Mouse (Mus musculus): ENCODE measurements around the gene Mxd3. TPM values are rescaled to one million over a fixed set of nuclear protein-coding genes. Genes with fewer than 3 reads are reported as not detected.

The Mxd3 gene
- 3.9 and 4.7 TPM in 2 replicates for total RNA-seq (2012; rRNA removed)
- 1 to 10 TPM in 1 of 2 experiments, not detected in 1; 9.3 TPM for polyA plus RNA-seq (2012; ENCODE audit: insufficient read depth in 1 of 2, insufficient read length in 2 of 2, low read depth in 1 of 2, low replicate concordance in 2 of 2, missing spikeins in 1 of 2)

GRCm38 (mm10) chr13:55329683-55330566, at the start of gene Mxd3:
Gene Mxd3, minus strand, starts transcription at chr13:55329823.
- H3K27ac ChIP-seq (ENCODE audit: control insufficient read depth, low read depth, low read length), result peak within 1 kb of the TSS; percentile 89
- peak within 1 kb of the TSS; percentile 95 for H3K9ac ChIP-seq (ENCODE audit: control insufficient read depth, low read depth, low read length, poor library complexity, severe bottlenecking)
- DNase-seq (ENCODE audit: low read depth, low spot score), result peak; percentile 95
- H3K79me2 ChIP-seq (ENCODE audit: control insufficient read depth, insufficient read depth, low read length, poor library complexity), result peaks cover 2% of the 10 kb centered on the region; the same call in 1 of the 2 replicates
- H3K36me3 ChIP-seq (ENCODE audit: control insufficient read depth in 1 of 2, insufficient read depth in 2 of 2, low read length in 2 of 2), result peaks cover 0 to 4% of the 10 kb centered on the region in 2 experiments; a peak in 1 of 4 replicates
- H3K27me3 ChIP-seq (ENCODE audit: control insufficient read depth in 1 of 2, insufficient read depth in 2 of 2, low read length in 2 of 2), result no peaks in the 10 kb centered on the region
- H3K4me3 ChIP-seq (ENCODE audit: control insufficient read depth in 1 of 2, insufficient read depth in 1 of 2, low read depth in 2 of 2, low read length in 2 of 2), result peak within 1 kb of the TSS; percentile 69 to 71
- peaks cover 0 to 11% of the 10 kb centered on the region in 2 experiments; a peak in 2 of 4 replicates for H3K4me1 ChIP-seq (ENCODE audit: control insufficient read depth in 1 of 2, insufficient read depth in 2 of 2, low read length in 2 of 2)
- no peaks in the 10 kb centered on the region for H3K9me3 ChIP-seq (replicated peaks; ENCODE audit: insufficient read depth, low read length)
- TF ChIP-seq TCF12 (IDR thresholded peaks at IDR 0.05; ENCODE audit: low read depth, low read length) (peak; percentile 7; the same call in 1 of the 2 replicates), ZMIZ1 (IDR thresholded peaks at IDR 0.05; ENCODE audit: low read depth, low read length) (peak; percentile 69), MAZ (IDR thresholded peaks at IDR 0.05; ENCODE audit: low read depth, low read length) (peak; percentile 88), MEF2A (IDR thresholded peaks at IDR 0.05; ENCODE audit: extremely low read depth, insufficient replicate concordance, low read depth, low read length, poor library complexity, severe bottlenecking) (no peak), SIN3A (IDR thresholded peaks at IDR 0.05; ENCODE audit: low read length) (peak; percentile 80), NELFE (IDR thresholded peaks at IDR 0.05; ENCODE audit: low read depth, low read length) (peak; percentile 76), CHD1 (IDR thresholded peaks at IDR 0.05; ENCODE audit: low read depth, low read length) (no peak), POLR2AphosphoS2 (IDR thresholded peaks at IDR 0.05; ENCODE audit: low read length) (peak; percentile 58; the same call in 1 of the 2 replicates), KAT2A (conservative IDR thresholded peaks at IDR 0.05; ENCODE audit: low read depth, low read length) (no peak; the same call in 1 of the 2 replicates), HCFC1 (IDR thresholded peaks at IDR 0.05; ENCODE audit: low read depth, low read length) (peak; percentile 60), USF1 (IDR thresholded peaks at IDR 0.05; ENCODE audit: low read depth, low read length) (no peak), POLR2A (IDR thresholded peaks at IDR 0.05; ENCODE audit: control insufficient read depth in 1 of 2, insufficient read depth in 1 of 2, low read depth in 1 of 2, low read length in 2 of 2, poor library complexity in 1 of 2) (peak; percentile 80 to 88), TBP (IDR thresholded peaks at IDR 0.05; ENCODE audit: low read depth, low read length) (0 out of 2 replicates have a peak, but pooled peaks have one; percentile 52), ELF1 (IDR thresholded peaks at IDR 0.05; ENCODE audit: low read depth, low read length) (0 out of 2 replicates have a peak, but pooled peaks have one; percentile 11), E2F4 (IDR thresholded peaks at IDR 0.05; ENCODE audit: borderline replicate concordance, low read depth, low read length) (peak; percentile 92; the same call in 1 of the 2 replicates), ETS1 (IDR thresholded peaks at IDR 0.05; ENCODE audit: low read depth, low read length) (0 out of 2 replicates have a peak, but pooled peaks have one; percentile 27), MXI1 (IDR thresholded peaks at IDR 0.05; ENCODE audit: low read depth, low read length) (peak; percentile 92), NRF1 (IDR thresholded peaks at IDR 0.05; ENCODE audit: insufficient read depth, low read depth, low read length, poor library complexity, severe bottlenecking) (peak; percentile 90), CHD2 (IDR thresholded peaks at IDR 0.05; ENCODE audit: low read length) (peak; percentile 24; the same call in 1 of the 2 replicates), CTCF (IDR thresholded peaks at IDR 0.05 in 2 of 3, conservative IDR thresholded peaks at IDR 0.05 in 1 of 3; ENCODE audit: control insufficient read depth in 1 of 3, insufficient read depth in 1 of 3, low read depth in 2 of 3, low read length in 3 of 3, poor library complexity in 1 of 3, severe bottlenecking in 1 of 3) (0 out of 6 replicates have a peak, but pooled peaks of 1 of the 3 experiments have one; percentile 30), MYC (IDR thresholded peaks at IDR 0.05; ENCODE audit: low read depth, low read length) (peak; percentile 67; the same call in 1 of the 2 replicates), SMC3 (IDR thresholded peaks at IDR 0.05; ENCODE audit: low read depth, low read length) (peak; percentile 27; the same call in 1 of the 2 replicates), MAX (IDR thresholded peaks at IDR 0.05; ENCODE audit: low read length) (peak; percentile 74), ZNF384 (IDR thresholded peaks at IDR 0.05; ENCODE audit: low read depth, low read length) (no peak), POLR2AphosphoS5 (IDR thresholded peaks at IDR 0.05; ENCODE audit: borderline replicate concordance, low read depth, low read length) (no peak), MYB (IDR thresholded peaks at IDR 0.05; ENCODE audit: low read depth, low read length) (no peak)

Data from MEL (cell line).